Mouse (Mus musculus): ENCODE data around the gene Prox1. TPM values are rescaled to one million over a fixed set of nuclear protein-coding genes. Genes with fewer than 3 reads are reported as not detected.

The Prox1 gene
- polyA plus RNA-seq, 1 experiment from 2014 or later: 13.4 TPM

DNA sequence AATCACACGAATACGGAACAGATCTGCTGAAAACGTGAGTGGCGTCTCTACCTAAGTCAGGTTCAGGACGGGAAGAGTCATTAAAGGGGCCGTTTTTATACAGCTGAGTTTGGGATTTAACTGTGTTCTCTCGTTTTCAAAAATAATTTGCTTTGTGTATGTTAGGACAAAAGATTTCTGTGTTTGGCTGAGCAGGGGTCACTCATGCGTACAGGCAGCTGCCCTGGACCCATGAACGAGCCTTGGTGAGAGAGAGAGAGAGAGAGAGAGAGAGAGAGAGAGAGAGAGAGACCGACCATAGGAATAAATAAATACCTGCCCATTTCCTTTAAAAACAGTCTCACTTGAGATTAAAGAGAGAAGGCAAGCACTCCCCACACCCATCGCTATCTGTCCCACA, 11.1 kb downstream of the Prox1 start:
- peaks cover 33% of the 10 kb centered on the region for H3K4me1 ChIP-seq
- H3K9me3 ChIP-seq: no peaks in the 10 kb centered on the region
- WGBS: 28% methylated on average over 11 of the region's 11 CpGs
- no peak overlapping the region for H3K27ac ChIP-seq
- no peak overlapping the region for H3K4me2 ChIP-seq
- peak; percentile 51; the same call in 1 of the 2 replicates for ATAC-seq (ENCODE audit: low FRiP score)
- H3K9ac ChIP-seq: no peak overlapping the region
- H3K4me3 ChIP-seq (replicated peaks): no peak overlapping the region
- peaks cover 12% of the 10 kb centered on the region; the same call in 1 of the 2 replicates for H3K36me3 ChIP-seq (replicated peaks)
- peaks cover 27% of the 10 kb centered on the region for H3K27me3 ChIP-seq

GRCm38 (mm10) chr1:190155751-190156150, 14.8 kb downstream of the Prox1 start:
- 0 out of 2 replicates have a peak, but pooled peaks have one; percentile 31 for ATAC-seq (ENCODE audit: low FRiP score)
- H3K4me1 ChIP-seq: peaks cover 26% of the 10 kb centered on the region
- H3K4me3 ChIP-seq (replicated peaks): no peak overlapping the region
- 9% methylated on average over 8 of the region's 8 CpGs for WGBS
- no peak overlapping the region for H3K9ac ChIP-seq
- no peaks in the 10 kb centered on the region for H3K9me3 ChIP-seq
- H3K4me2 ChIP-seq: peak overlapping the region; percentile 17
- H3K27ac ChIP-seq: peak overlapping the region; percentile 20; the same call in 1 of the 2 replicates
- peaks cover 6% of the 10 kb centered on the region; the same call in 1 of the 2 replicates for H3K36me3 ChIP-seq (replicated peaks)
- H3K27me3 ChIP-seq: peaks cover 31% of the 10 kb centered on the region

- Histone ChIP-seq H3K27me3 (peaks cover 30% of the 10 kb centered on the region), H3K9ac (no peak overlapping the region), H3K9me3 (no peaks in the 10 kb centered on the region), H3K27ac (no peak overlapping the region), H3K4me2 (no peak overlapping the region), H3K36me3 (replicated peaks) (no peaks in the 10 kb centered on the region), H3K4me3 (replicated peaks) (no peak overlapping the region), H3K4me1 (peaks cover 25% of the 10 kb centered on the region)
- no peak for ATAC-seq (ENCODE audit: low FRiP score)
- 42% methylated on average over 2 of the region's 2 CpGs for WGBS
Measured at GRCm38 (mm10) chr1:190155021-190155420, 15.5 kb downstream of the Prox1 start.

GRCm38 (mm10) chr1:190154292-190154691, 16.2 kb downstream of the Prox1 start:
- 64% methylated on average over 7 of the region's 7 CpGs for WGBS
- Histone ChIP-seq H3K4me2 (no peak overlapping the region), H3K27me3 (peaks cover 38% of the 10 kb centered on the region), H3K27ac (no peak overlapping the region), H3K9me3 (no peaks in the 10 kb centered on the region), H3K36me3 (replicated peaks) (no peaks in the 10 kb centered on the region), H3K9ac (no peak overlapping the region), H3K4me1 (peaks cover 25% of the 10 kb centered on the region), H3K4me3 (replicated peaks) (no peak overlapping the region)
- no peak for ATAC-seq (ENCODE audit: low FRiP score)

- no peak overlapping the region for H3K9ac ChIP-seq
- no peak overlapping the region for H3K4me3 ChIP-seq (replicated peaks)
- H3K27ac ChIP-seq: no peak overlapping the region
- WGBS: 64% methylated on average over 6 of the region's 6 CpGs
- H3K27me3 ChIP-seq: peaks cover 32% of the 10 kb centered on the region
- H3K9me3 ChIP-seq: no peaks in the 10 kb centered on the region
- no peak for ATAC-seq (ENCODE audit: low FRiP score)
- H3K4me1 ChIP-seq: peaks cover 36% of the 10 kb centered on the region
- no peaks in the 10 kb centered on the region for H3K36me3 ChIP-seq (replicated peaks)
- H3K4me2 ChIP-seq: no peak overlapping the region
Measured at GRCm38 (mm10) chr1:190152603-190153002, 17.9 kb downstream of the Prox1 start.

GRCm38 (mm10) chr1:190149233-190149741, 21.2 kb downstream of the Prox1 start:
- peaks cover 35% of the 10 kb centered on the region for H3K27me3 ChIP-seq
- no peak overlapping the region for H3K27ac ChIP-seq
- ATAC-seq (ENCODE audit: low FRiP score): no peak
- peaks cover 25% of the 10 kb centered on the region for H3K4me1 ChIP-seq
- WGBS: 18% methylated on average over 17 of the region's 17 CpGs
- peak overlapping the region; percentile 39 for H3K4me2 ChIP-seq
- no peaks in the 10 kb centered on the region; the same call in 1 of the 2 replicates for H3K36me3 ChIP-seq (replicated peaks)
- H3K4me3 ChIP-seq (replicated peaks): 0 out of 2 replicates have a peak overlapping the region, but pooled peaks have one; percentile 2
- H3K9ac ChIP-seq: peak overlapping the region; percentile 38; the same call in 1 of the 2 replicates
- no peaks in the 10 kb centered on the region for H3K9me3 ChIP-seq

GRCm38 (mm10) chr1:190148661-190149232, 21.8 kb downstream of the Prox1 start:
- Histone ChIP-seq H3K9ac (peak overlapping the region; percentile 38; the same call in 1 of the 2 replicates), H3K4me3 (replicated peaks) (0 out of 2 replicates have a peak overlapping the region, but pooled peaks have one; percentile 2), H3K36me3 (replicated peaks) (no peaks in the 10 kb centered on the region; the same call in 1 of the 2 replicates), H3K4me1 (peaks cover 25% of the 10 kb centered on the region), H3K27me3 (peaks cover 38% of the 10 kb centered on the region), H3K27ac (no peak overlapping the region), H3K9me3 (no peaks in the 10 kb centered on the region), H3K4me2 (peak overlapping the region; percentile 39)
- no peak for ATAC-seq (ENCODE audit: low FRiP score)
- 4% methylated on average over 12 of the region's 12 CpGs for WGBS

DNA sequence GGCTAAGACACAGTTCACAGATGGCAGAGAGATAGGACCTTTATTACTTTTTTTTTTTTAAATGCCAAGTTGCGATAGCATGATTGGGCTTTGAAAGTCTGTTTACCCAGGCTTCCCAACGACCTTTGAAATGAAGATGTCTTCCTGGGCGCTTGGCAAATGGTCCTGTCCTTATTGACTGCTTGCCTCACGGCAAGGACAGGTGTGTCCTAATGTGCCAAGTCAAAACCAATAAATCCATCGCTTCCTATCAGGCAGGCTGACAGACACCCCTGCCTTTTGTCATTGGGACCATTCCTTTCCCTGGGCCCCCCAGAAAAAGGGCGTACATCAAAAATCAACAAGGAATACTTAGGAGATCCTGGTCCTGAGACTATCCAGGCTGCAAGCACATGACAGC, 22.7 kb downstream of the Prox1 start:
- ATAC-seq (ENCODE audit: low FRiP score): no peak
- Histone ChIP-seq H3K36me3 (replicated peaks) (no peaks in the 10 kb centered on the region; the same call in 1 of the 2 replicates), H3K4me2 (no peak overlapping the region), H3K9ac (no peak overlapping the region), H3K27ac (no peak overlapping the region), H3K27me3 (peaks cover 48% of the 10 kb centered on the region), H3K4me1 (peaks cover 25% of the 10 kb centered on the region), H3K9me3 (no peaks in the 10 kb centered on the region), H3K4me3 (replicated peaks) (no peak overlapping the region)
- 89% methylated on average over 6 of the region's 6 CpGs for WGBS

GRCm38 (mm10) chr1:190144416-190144815, 26.1 kb downstream of the Prox1 start:
- no peak overlapping the region for H3K27ac ChIP-seq
- H3K4me2 ChIP-seq: no peak overlapping the region
- peaks cover 43% of the 10 kb centered on the region for H3K27me3 ChIP-seq
- H3K9me3 ChIP-seq: no peaks in the 10 kb centered on the region
- no peaks in the 10 kb centered on the region; the same call in 1 of the 2 replicates for H3K36me3 ChIP-seq (replicated peaks)
- H3K4me3 ChIP-seq (replicated peaks): no peak overlapping the region
- H3K9ac ChIP-seq: no peak overlapping the region
- ATAC-seq (ENCODE audit: low FRiP score): no peak
- peaks cover 41% of the 10 kb centered on the region for H3K4me1 ChIP-seq

GRCm38 (mm10) chr1:190143593-190143992, 26.9 kb downstream of the Prox1 start:
- WGBS: 90% methylated on average over 9 of the region's 9 CpGs
- H3K4me1 ChIP-seq: peaks cover 39% of the 10 kb centered on the region
- no peak for ATAC-seq (ENCODE audit: low FRiP score)
- no peak overlapping the region for H3K4me2 ChIP-seq
- H3K9me3 ChIP-seq: no peaks in the 10 kb centered on the region
- H3K36me3 ChIP-seq (replicated peaks): no peaks in the 10 kb centered on the region; the same call in 1 of the 2 replicates
- peaks cover 42% of the 10 kb centered on the region for H3K27me3 ChIP-seq
- no peak overlapping the region for H3K4me3 ChIP-seq (replicated peaks)
- H3K27ac ChIP-seq: no peak overlapping the region
- H3K9ac ChIP-seq: no peak overlapping the region

DNA sequence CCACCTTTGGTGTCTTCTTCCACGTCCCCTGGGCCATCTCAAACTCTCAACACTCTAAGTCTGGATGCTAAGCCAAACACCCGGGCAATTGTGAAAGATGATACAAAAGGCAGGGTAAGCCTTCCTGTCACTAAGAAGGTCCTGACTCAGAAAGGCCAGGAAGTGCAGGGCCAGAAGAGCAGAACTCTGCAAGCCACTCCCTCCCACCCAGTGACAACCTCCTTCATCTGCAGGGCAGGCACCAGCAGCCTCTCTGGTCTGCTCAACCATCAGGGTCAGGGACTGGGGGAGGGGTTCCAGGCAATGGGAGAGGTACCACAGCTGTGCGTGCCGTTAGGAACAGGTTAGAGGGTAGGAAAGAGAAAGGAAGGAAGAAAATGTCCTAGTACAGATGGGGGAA, 27.9 kb downstream of the Prox1 start:
- no peak for ATAC-seq (ENCODE audit: low FRiP score)

DNA sequence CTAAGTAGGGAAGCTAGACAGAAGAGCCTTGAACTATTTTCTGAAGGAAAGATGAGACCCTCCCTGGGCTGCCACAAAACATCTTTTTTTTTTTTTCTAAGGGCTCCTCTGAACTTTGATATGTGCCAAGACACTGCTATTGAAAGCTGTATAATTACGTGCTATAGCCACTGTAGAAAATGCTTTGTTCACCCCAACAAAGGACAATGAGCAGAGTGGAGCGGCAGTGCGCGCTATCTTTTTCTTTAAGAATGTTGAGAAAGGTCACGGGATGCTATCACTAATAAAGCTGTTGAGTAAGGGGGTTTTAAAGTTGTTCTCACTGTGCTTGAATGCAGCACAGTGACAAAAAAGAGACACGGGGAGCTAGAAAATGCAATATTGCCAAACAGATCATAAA, 30.0 kb downstream of the Prox1 start:
- no peak overlapping the region for H3K27ac ChIP-seq
- 24% methylated on average over 6 of the region's 6 CpGs for WGBS

More for the DNA sequence above, 27.9 kb downstream of the Prox1 start:
- Histone ChIP-seq H3K4me2 (no peak overlapping the region), H3K9me3 (no peaks in the 10 kb centered on the region), H3K4me1 (peaks cover 40% of the 10 kb centered on the region), H3K4me3 (replicated peaks) (no peak overlapping the region), H3K27me3 (peaks cover 37% of the 10 kb centered on the region), H3K27ac (no peak overlapping the region), H3K36me3 (replicated peaks) (no peaks in the 10 kb centered on the region; the same call in 1 of the 2 replicates), H3K9ac (no peak overlapping the region)
- 53% methylated on average over 4 of the region's 4 CpGs for WGBS

More for the DNA sequence above, 30.0 kb downstream of the Prox1 start:
- no peaks in the 10 kb centered on the region; the same call in 1 of the 2 replicates for H3K36me3 ChIP-seq (replicated peaks)
- H3K9me3 ChIP-seq: no peaks in the 10 kb centered on the region
- ATAC-seq (ENCODE audit: low FRiP score): no peak
- no peak overlapping the region for H3K9ac ChIP-seq
- no peak overlapping the region for H3K4me2 ChIP-seq
- peaks cover 42% of the 10 kb centered on the region for H3K4me1 ChIP-seq
- H3K4me3 ChIP-seq (replicated peaks): no peak overlapping the region
- peaks cover 34% of the 10 kb centered on the region for H3K27me3 ChIP-seq

Data from forebrain, embryonic 12.5 days (tissue).